21 mouse cellular contexts compared by ENCODE assay signal in genomic region chr15:91660277-91661078, GRCm38 (mm10). TPM values are rescaled to one million over a fixed set of nuclear protein-coding genes. Genes with fewer than 3 reads are reported as not detected.
A peak's percentile ranks its signal among the peaks of the same experiment; 100 is the strongest.
DNase-seq lines count a peak whose midpoint lies in the region; ATAC-seq and TF ChIP-seq lines count a peak whose summit lies in the region.
"Had no signal": no experiment of that assay in that cellular context is flagged by ENCODE, and none has a peak within 500 bp of the region (broad histone marks: within the 10 kb centered on the region; RNA-seq: fewer than 3 reads in every experiment).

No protein-coding gene starts in this region.

- H3K36me3 ChIP-seq in midbrain, embryonic 13.5 days: no peaks in the 10 kb centered on the region
- H3K36me3 ChIP-seq: embryonic facial prominence, embryonic 13.5 days; forebrain, embryonic 12.5 days; hindbrain, embryonic 13.5 days had no signal

- peak; percentile 37 for DNase-seq in lung, adult 2 months
- peak; percentile 66 for DNase-seq in lung, postnatal 25 days (ENCODE audit: low spot score)
- DNase-seq in right cerebral cortex, postnatal 14 days: no peak
- no peak for DNase-seq in cerebellum, adult 18-20 months
- DNase-seq: adrenal gland, postnatal 14 days; cerebellum, postnatal 10 days; gastrocnemius, postnatal 36 days; kidney, adult 18-20 months; layer of hippocampus, adult 9-11 months; spleen, adult 18-20 months; thymus, postnatal 14 days had no signal

- 58% methylated on average over 6 of the region's 6 CpGs for WGBS in lung, adult 2 months
- WGBS in midbrain, embryonic 13.5 days: 92% methylated on average over 6 of the region's 6 CpGs

- no peak overlapping the region for H3K4me3 ChIP-seq in lung, adult 2 months (replicated peaks; ENCODE audit: extremely low read depth, low read depth, low read length)
- H3K4me3 ChIP-seq in midbrain, embryonic 13.5 days (replicated peaks): no peak overlapping the region
- H3K4me3 ChIP-seq: embryonic facial prominence, embryonic 13.5 days; erythroblast, embryonic 14.5 days; forebrain, embryonic 12.5 days; hindbrain, embryonic 13.5 days; left cerebral cortex, adult 2 months had no signal

- TF ChIP-seq POLR2A in lung, adult 2 months (IDR thresholded peaks at IDR 0.05; ENCODE audit: borderline replicate concordance, extremely low read depth, low read depth, low read length): no peak

- ATAC-seq in common myeloid progenitor, adult 5-6 weeks (replicated peaks; ENCODE audit: low read depth, poor library complexity, severe bottlenecking): peak; percentile 85
- ATAC-seq in neutrophil, adult 5-6 weeks (ENCODE audit: extremely low read depth, insufficient number of reproducible peaks, low FRiP score, poor library complexity, severe bottlenecking): peak; percentile 49
- no peak for ATAC-seq in midbrain, embryonic 13.5 days

- no peak overlapping the region for H3K27ac ChIP-seq in midbrain, embryonic 13.5 days
- H3K27ac ChIP-seq: embryonic facial prominence, embryonic 13.5 days; forebrain, embryonic 12.5 days; hindbrain, embryonic 13.5 days; left cerebral cortex, adult 2 months; macrophage had no signal

- TF ChIP-seq CTCF in lung, adult 2 months (IDR thresholded peaks at IDR 0.05; ENCODE audit: insufficient read depth, low read length): no peak

- no peak overlapping the region for H3K4me2 ChIP-seq in midbrain, embryonic 13.5 days (replicated peaks)
- H3K4me2 ChIP-seq: embryonic facial prominence, embryonic 13.5 days; forebrain, embryonic 12.5 days; hindbrain, embryonic 13.5 days; midbrain, embryonic 11.5 days had no signal

- no peaks in the 10 kb centered on the region for H3K27me3 ChIP-seq in midbrain, embryonic 13.5 days
- H3K27me3 ChIP-seq: embryonic facial prominence, embryonic 13.5 days; forebrain, embryonic 12.5 days; hindbrain, embryonic 13.5 days had no signal

- no peaks in the 10 kb centered on the region for H3K9me3 ChIP-seq in midbrain, embryonic 13.5 days
- H3K9me3 ChIP-seq: embryonic facial prominence, embryonic 13.5 days; forebrain, embryonic 12.5 days; hindbrain, embryonic 13.5 days had no signal

- no peak overlapping the region for H3K9ac ChIP-seq in midbrain, embryonic 13.5 days (replicated peaks)
- H3K9ac ChIP-seq: embryonic facial prominence, embryonic 13.5 days; forebrain, embryonic 12.5 days; hindbrain, embryonic 13.5 days had no signal

- H3K4me1 ChIP-seq in lung, adult 2 months (ENCODE audit: control insufficient read depth, insufficient read depth, low read length): no peaks in the 10 kb centered on the region; the same call in 1 of the 2 replicates
- H3K4me1 ChIP-seq in midbrain, embryonic 13.5 days (replicated peaks): no peaks in the 10 kb centered on the region
- H3K4me1 ChIP-seq: embryonic facial prominence, embryonic 13.5 days; forebrain, embryonic 12.5 days; hindbrain, embryonic 13.5 days had no signal

RNA-seq across cellular contexts. Expression of gene Lrrk2, which starts 12.5 kb away (rescaled TPM):
- total RNA-seq in common myeloid progenitor, adult 5-6 weeks (2017): 5.9 and 7.2 TPM in 2 replicates
- 12.2 and 14.7 TPM in 2 replicates for polyA plus RNA-seq in lung, adult 2 months (2012; rRNA removed)
- total RNA-seq in neutrophil, adult 5-6 weeks (2017): 298 and 325 TPM in 2 replicates
- polyA plus RNA-seq in midbrain, embryonic 13.5 days (2015; fragmentation: Nextera tagmentation; extraction: Ambion mirVana): 1.2 and 1.4 TPM in 2 replicates
- polyA plus RNA-seq: erythroblast, embryonic 14.5 days had no signal

Comparison
In these comparisons a context has a peak if more than half of its experiments do, and no peak if none do; other contexts are left out.
1. DNase-seq: peak in lung, adult 2 months (single experiment) and lung, postnatal 25 days (single experiment); none in right cerebral cortex, postnatal 14 days (single experiment) and cerebellum, adult 18-20 months (0 of 2).
2. RNA of gene Lrrk2, which starts 12.5 kb away (total RNA-seq): 298 to 325 TPM in neutrophil, adult 5-6 weeks; 5.9 to 7.2 TPM in common myeloid progenitor, adult 5-6 weeks; every median in the first group is over 10 times any median in the second.